Mouse (Mus musculus) left cerebral cortex, adult 18-20 months (tissue): ENCODE results near the gene Timm9. TPM values are rescaled to one million over a fixed set of nuclear protein-coding genes. Genes with fewer than 3 reads are reported as not detected.

ENCODE experiments used
- DNase-seq, 2 experiments: peaks; one replicate each; pipeline ENCODE4 v3.0.0; 2021 to 2022; ENCODE audit warnings: low spot score in 2 of 2, mixed read lengths in 1 of 2
- long read RNA-seq, 2 experiments: library from polyadenylated mRNA; stranded (forward); transcript quantifications; one replicate each; pipeline ENCODE4 v2.0.0; 2021
- total RNA-seq, 2 experiments: library from RNA; stranded (reverse); gene quantifications; 2 replicates each; pipeline ENCODE4 v1.2.3; 2021

Timm9 gene
- total RNA-seq: 10 to 100 TPM; 58.9 to 61.0 TPM
- long read RNA-seq, experiment 1, transcript Timm9-207 (5 exons, 718 nt): major isoform, 11 of 38 reads
- long read RNA-seq, experiment 1, partial matches to known transcripts: 2 of 38 reads
- long read RNA-seq, experiment 1, other reads (novel, unspliced or antisense): 10 of 38 reads
- long read RNA-seq, experiment 2, transcript Timm9-207 (5 exons, 718 nt): major isoform, 10 of 20 reads
- long read RNA-seq, experiment 2, partial matches to known transcripts: 0 of 20 reads
- long read RNA-seq, experiment 2, other reads (novel, unspliced or antisense): 7 of 20 reads

- peak; percentile 74 to 83 for DNase-seq
Observed at GRCm38 (mm10) chr12:71136130-71136973, at the start of gene Timm9, which contains the start of gene 2700049A03Rik. Gene Timm9 (minus strand): TSS chr12:71136684. Gene 2700049A03Rik (plus strand): TSS chr12:71136848.

DNA sequence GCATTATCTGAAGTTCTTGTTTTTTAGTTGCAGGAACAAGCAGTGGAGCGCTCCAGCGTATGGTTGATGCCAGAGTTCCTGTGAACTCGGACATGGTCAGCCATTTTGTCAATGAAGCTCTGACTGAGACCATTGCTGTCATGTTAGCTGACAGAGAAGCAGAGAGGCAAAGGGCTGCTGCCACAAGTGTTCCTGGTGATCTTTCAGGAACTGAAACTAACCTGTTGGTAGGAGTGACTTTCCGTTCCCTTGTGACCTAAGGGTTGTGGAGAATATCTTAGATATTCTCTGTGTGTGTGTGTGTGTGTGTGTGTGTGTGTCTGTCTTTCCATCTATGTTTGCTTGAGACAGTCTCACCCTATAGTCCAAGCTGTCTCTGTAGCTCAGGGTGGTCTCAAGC is 47.9 kb upstream of the Timm9 start:
- no peak for DNase-seq

DNA sequence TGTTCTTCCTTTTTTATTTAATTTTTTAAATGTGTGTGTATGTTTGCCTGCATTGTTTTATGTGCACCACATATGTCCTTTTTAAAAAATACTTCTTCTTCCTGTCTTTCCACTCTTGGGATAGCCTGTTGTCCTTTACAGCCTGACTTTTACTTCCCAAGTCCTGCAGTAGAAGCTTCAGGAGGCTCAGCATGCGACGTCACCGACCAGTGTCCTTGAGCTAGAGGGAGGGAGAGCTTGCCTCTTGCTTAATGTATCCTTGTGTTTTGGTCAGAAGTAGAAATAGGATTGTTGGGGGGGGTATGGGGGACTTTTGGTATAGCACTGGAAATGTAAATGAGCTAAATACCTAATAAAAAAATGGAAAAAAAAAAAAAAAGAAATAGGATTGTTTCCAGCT is 47.3 kb upstream of the Timm9 start:
- no peak for DNase-seq

- DNase-seq: no peak
Observed at GRCm38 (mm10) chr12:71169911-71170310, 33.4 kb upstream of the Timm9 start.

DNA sequence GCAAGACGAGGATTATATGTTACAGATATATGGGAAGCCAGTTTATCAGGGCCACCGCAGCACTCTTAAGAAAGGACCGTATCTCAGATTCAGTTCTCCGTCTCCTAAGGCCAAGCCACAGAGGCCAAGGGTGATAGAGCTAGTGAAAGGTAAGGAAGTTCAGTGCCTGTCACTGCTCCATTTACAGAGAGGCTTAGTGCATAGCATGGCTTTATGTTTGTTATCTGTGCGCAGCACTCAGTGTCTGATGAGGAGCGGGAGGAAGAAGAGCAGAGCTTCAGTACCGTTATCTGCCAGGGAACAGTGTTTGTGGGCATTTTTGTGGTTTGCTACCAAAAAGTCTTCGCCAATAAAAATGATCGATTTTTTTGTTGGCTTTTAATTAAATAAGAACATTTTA is 27.9 kb upstream of the Timm9 start:
- no peak for DNase-seq

- no peak for DNase-seq
Observed at GRCm38 (mm10) chr12:71157974-71158373, 21.5 kb upstream of the Timm9 start.

- no peak for DNase-seq
Observed at GRCm38 (mm10) chr12:71154979-71155378, 18.5 kb upstream of the Timm9 start.

DNA sequence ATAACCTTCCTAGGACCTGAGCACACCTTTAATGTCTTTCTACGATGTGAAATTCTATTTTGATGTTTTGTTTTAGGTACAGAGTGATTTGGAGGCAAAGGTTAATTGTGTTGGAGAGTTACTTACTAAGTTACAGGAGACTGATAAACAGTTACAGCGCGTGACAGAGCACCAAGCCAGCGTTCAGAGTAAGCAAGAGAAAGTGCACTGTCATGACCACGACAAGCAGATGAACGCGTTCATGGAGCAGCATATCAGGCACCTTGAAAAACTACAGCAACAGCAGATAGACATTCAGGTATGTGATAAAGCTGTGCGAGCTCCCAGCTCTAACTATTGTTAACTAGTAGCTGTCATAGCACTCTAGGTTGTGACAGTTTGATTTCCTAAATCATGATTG is 13.7 kb upstream of the Timm9 start:
- DNase-seq: no peak

GRCm38 (mm10) chr12:71149456-71149855 is 13.0 kb upstream of the Timm9 start:
- no peak for DNase-seq

GRCm38 (mm10) chr12:71148801-71149200 is 12.3 kb upstream of the Timm9 start:
- no peak for DNase-seq

DNA sequence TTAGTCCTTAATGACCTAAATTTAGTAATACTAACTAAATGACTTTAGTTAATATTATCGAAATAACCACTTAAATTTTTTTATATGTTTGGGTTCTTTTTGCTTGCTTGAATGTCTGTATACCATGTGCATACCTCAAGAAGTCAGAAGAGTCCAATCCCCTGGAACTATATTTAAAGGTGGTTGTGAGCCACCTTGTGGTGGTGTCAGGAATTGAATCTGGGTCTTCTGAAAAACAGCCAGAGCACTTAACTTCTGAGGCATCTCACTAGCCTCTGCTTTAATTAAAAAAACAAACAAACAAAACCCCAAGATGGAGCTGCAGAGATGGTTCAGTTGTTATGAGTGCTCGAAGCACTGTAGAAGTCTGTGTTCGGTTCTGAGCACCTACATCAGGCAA is 11.2 kb upstream of the Timm9 start:
- peak; percentile 33 to 53 for DNase-seq

DNA sequence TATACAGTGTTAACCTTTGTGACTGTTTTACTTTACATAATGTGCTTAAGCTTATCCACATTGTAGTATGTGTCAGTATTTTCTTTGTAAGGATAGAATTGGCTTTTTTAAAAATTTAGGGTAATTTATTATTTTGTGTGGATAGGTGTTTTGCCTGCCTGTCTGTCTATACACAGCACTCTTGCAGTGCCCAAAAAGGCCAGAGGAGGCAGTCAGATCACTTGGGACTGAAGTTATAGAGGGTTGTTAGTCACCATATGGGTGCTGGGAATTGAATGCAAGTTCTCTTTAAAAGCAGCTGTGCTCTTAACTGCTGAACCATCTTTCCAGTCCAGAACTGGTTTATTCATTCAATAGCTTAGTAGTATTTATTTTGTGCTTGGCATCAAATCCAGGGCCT is 4.7 kb upstream of the Timm9 start:
- no peak for DNase-seq

DNA sequence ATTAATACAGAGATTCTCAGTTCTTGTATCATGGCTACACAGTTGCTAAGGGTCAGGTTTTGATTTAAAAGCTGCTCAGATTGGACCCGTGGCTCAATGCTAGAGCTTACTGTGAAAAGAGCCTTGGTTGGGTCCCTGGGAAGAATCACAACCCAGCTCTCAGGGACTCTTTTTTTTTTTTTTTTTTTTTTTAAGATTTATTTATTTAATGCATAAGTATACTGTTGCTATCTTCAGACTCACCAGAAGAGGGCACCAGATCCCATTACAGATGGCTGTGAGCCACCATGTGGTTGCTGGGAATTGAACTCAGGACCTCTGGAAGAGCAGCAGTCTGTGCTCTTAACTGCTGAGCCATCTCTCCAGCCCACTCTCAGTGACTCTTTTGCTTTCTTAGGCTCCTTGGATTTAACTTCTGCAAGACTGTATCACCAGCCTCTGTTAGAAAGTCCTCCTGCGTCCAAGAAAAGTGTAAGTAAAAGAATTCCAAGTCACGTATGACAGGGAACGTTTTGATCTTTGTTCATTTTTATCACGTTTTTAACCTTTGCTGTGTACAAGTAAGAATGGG is 2.9 kb upstream of the Timm9 start:
- no peak for DNase-seq

DNA sequence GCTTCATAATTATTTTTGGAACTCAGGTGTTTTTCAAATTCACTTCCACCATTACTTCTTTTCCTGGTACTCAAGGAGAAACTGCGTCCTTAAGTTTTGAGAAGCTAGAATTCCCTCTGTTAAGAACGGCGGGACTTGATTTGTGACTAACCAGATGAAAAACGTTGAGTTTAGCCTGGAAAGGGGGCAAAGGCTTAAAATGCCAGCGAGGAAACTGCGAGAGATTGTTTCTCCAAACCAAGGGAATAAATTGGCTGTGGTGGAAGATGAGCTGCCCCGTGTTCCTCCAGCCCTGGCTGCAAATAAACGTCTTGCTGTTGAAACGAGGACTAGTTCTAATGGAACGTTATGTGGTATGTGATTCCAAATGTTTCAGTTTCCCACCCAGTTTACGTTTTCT is 1.2 kb upstream of the Timm9 start:
- DNase-seq: no peak

DNA sequence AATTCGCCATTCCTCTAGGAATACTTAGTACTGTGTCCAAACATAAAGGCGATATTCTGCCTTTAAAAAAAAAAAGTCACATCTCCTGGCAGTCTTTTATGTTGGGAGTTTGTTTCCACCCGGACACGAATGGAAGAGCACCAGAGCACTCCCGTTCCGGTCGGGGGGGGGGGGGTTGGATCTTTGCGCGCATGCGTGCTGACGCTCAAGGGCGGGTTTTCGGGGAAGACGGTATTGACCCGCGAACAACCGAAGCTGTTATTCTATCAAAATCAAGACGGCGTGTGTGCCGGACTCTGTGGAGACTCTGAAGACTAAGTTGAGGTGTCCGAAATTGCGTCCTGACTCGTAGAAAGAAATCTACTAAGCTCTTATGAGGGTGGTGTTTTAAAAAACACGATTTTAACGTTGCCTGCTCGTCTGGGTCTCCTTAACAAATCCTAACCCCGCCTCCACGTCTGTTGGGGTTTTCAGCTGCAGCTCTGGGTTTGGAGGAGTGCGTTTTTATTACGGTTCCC is 549 bp upstream of the Timm9 start:
- DNase-seq: peak; percentile 73 to 75

GRCm38 (mm10) chr12:71135581-71135980 is 903 bp downstream of the Timm9 start:
- no peak for DNase-seq

DNA sequence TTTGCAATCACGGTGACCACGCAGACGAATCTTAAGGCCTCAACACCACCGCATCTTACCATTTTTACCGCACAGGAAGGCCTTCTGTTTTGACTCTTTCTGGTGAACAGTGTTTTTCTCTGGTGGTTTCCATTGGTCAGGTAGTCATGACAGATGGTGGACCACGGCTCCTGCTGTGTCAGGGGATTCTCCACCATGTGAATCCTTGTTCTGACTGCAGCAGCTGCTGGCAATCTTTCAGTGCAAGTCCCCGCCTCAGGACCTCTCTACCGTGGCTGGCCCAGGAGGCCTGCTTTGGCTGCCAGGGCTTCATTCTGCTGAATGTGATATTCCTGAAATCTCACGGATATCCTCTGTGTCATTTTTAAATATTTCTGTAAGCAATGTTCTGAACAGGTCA is 13.2 kb downstream of the Timm9 start:
- no peak for DNase-seq

DNA sequence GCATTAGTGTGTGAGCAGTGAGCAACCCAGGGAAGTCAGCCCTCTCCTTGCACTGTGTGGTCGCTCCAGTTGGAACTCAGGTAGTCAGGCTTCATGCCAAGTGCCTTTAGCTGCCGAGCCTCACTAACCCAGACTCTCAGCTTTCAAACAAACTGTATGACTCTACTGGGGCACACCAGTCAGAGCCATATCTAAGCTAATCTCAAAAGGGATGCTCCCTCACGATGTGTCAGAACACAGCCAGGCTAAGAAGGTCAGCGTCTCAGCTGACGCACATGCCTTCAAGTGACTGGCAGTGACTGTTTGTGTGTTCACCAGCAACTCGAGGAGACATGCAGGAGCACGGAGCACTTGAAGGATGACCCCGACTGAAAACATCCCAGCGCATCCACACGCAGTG is 13.8 kb downstream of the Timm9 start:
- no peak for DNase-seq

GRCm38 (mm10) chr12:71116411-71116810 is 20.1 kb downstream of the Timm9 start:
- DNase-seq: no peak

GRCm38 (mm10) chr12:71113675-71114288 is 22.7 kb downstream of the Timm9 start:
- DNase-seq: peak; percentile 56 to 63

- DNase-seq: no peak
Observed at GRCm38 (mm10) chr12:71113074-71113473, 23.4 kb downstream of the Timm9 start.
